Mouse (Mus musculus) T-helper 2 cell (primary cell): ENCODE data around the gene Prr12.
"Not testable (repeated sequence)": the region's sequence is repeated elsewhere in the genome, so short reads cannot be mapped to it uniquely, and the experiment has no call there.

ENCODE experiments used
- in situ Hi-C: fragments of 300-600 bp; cut with MboI, MseI; formaldehyde crosslinking; loops from one replicate; pipeline ENCODE4 v1.15.1; 2025; ENCODE audit warnings: high pct_unique_total_duplicates

Prr12 gene

DNA sequence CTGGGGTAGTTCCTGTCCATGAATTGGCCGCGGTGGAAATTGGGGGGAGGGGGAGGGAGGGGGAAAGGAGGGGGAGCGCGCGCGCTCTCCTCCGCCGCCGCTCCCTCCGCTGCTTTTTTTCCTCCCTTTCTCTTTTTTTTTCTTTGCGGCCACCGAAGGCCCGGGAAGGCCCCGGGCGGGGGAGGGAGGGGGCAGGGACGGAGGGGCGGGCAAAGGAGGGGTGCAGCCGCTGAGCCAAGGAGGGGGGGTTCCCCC is at the start of gene Prr12:
Gene Prr12 (minus strand): TSS at position 20 of the 255 bp plus-strand sequence.
- in situ Hi-C loops = no loop called here

- in situ Hi-C loops = no loop called here
Observed at GRCm38 (mm10) chr7:45102441-45102840, 49.8 kb upstream of the Prr12 start.

GRCm38 (mm10) chr7:45100046-45100445 is 47.4 kb upstream of the Prr12 start:
- in situ Hi-C loops = no loop called here

- in situ Hi-C loops = no loop called here
Observed at GRCm38 (mm10) chr7:45098541-45099240, 46.0 kb upstream of the Prr12 start.

DNA sequence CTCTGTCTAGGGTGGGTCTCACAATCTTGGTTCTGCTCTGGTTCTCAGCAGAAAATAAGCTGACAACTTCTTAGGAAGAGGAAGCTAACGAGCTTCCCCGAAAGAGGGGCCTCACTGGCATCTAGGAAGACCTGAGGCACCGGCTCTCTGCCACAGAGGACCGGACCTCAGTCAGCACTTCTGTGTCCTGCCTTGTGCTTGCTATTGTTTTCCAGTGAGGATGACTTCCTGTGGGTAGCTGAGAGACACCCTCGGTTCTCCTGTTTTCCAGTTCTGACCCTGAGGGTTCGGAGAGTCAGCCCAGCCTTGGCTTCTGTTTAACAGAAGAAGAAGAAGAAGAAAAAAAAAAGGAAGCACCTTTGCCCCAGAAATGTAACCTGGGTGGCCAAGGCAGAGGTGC is 44.8 kb upstream of the Prr12 start:
- in situ Hi-C loops = no loop called here

- in situ Hi-C loops = not testable (repeated sequence)
Observed at GRCm38 (mm10) chr7:45095965-45096364, 43.3 kb upstream of the Prr12 start.

DNA sequence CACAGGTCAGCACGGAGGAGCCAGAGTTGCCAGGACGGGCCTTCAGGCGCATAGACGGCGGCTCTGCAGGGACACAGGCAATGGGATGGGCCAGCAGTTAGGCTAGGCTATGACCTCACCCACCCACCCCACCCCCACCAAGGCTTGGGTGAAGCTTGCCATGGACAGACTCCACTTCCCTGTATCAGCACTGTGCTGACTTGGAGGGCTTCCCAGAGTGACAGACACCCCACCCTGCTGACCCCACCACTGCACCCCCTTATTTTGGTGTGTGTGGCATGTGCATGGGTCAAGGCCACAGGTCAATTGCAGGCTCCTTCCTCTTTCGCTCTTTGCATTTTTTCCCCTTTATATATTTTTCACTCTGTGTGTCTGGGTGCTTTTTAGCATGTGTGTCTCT is 42.7 kb upstream of the Prr12 start:
- in situ Hi-C loops = no loop called here

DNA sequence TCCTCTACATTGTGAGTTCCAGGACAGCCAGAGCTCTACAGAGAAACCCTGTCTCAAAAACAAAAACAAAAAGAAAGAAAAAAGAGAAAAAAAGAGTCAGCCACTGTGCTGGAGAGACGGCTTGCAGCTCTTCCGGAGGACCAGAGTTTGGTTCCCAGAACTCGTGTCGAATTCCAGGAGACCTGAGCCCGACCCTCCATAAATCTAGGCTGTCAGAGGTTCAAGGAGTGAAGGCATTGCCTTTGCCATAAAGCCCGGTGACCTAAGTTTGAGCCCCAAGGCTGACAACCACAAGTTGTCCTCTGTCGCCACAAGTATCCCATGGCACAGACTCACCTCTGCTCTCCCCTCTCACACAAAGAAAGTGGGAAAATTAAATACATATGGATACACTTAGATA is 41.4 kb upstream of the Prr12 start:
- in situ Hi-C loops = no loop called here

- in situ Hi-C loops = no loop called here
Observed at GRCm38 (mm10) chr7:45093516-45093905, 40.8 kb upstream of the Prr12 start.

- in situ Hi-C loops = no loop called here
Observed at GRCm38 (mm10) chr7:45092828-45093515, 40.3 kb upstream of the Prr12 start.

DNA sequence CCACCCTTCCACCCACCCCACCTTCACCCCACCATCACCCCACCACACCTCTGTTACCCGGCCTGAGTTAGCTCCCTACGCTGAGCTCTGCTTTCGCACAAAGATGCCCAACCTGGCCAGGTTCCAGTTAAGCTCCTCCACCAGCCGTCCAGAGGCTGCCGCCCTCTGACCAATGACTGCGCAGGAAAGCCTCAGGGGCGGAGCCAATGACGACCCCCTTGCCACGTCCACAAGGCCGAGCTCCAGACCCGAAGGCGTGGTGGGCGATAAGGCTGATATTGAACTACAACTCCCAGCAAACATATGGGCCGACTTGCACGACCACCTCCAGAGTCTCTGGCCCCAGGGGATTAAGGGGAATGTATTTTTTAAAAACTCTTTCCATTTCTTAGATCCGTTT is 39.4 kb upstream of the Prr12 start, which contains the start of gene Rcn3:
Gene Rcn3 (minus strand): TSS at position 174 of the 400 bp plus-strand sequence.
- in situ Hi-C loops = no loop called here

DNA sequence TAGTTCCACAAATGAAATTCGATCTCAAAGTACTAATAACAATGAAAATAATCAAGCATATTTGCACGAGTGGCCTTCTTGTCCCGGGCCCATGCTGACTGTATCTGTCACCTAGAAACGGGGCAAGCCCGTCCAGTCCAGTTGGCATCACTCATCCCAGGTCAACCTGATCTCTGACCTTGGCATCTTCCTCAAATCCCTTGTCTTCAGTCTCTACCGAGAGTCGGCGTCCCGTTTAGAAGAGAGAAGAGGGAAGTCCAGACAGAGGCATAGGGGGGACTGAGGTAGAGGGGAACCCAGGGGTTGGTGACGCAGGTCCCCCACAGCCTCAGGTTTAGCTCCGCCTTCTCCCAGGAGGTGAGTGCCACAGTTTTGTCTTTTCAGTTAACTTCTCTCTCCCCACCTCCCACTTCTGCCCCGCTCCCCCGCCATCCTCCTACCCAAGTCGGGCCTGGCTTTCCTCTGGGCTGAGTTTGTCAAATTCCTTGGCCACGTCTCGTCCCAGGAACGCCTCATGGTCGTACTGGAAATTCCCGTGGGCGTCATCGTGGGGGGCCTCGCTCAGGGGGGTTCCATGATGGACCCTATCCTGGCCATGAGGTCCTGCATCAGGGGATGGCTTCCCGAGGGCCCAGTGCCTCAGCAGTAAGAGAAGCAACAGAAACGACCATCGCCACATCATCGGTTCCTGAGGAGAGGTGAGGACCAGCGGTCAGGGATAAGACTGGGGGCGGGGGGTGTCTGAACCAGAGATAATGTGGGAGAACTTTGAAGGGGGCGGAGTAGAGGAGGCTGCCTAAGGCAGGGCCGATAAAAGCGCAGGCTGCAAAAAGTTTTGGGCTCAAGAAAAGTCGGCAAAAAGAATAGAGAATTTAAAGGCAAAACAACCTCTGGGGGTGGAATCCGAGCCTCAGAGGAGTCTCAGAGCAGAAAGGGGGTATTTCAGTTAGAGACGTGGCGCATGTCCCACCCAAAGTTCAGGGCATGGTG is 38.6 kb upstream of the Prr12 start:
- in situ Hi-C loops = no loop called here

GRCm38 (mm10) chr7:45090251-45090977 is 37.7 kb upstream of the Prr12 start:
- in situ Hi-C loops = no loop called here

DNA sequence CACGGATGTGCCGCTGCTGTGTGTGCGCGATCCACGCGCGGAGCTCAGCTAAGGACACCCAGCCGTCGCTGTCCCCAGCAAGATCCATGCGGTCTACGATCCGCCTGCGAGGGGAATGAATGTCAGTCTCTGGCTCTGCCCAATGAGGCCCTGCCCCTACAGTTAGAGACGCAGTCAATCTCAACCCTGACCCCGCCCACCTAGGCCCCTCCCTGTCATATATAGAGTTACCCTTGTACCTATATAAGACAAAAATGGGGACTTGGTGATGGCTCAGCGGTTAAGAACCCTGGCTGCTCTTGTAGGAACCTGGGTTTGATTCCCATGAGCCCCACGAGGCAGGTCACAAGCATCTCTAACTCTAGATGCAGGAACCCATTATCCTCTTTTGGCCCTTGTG is 35.9 kb upstream of the Prr12 start:
- in situ Hi-C loops = no loop called here

DNA sequence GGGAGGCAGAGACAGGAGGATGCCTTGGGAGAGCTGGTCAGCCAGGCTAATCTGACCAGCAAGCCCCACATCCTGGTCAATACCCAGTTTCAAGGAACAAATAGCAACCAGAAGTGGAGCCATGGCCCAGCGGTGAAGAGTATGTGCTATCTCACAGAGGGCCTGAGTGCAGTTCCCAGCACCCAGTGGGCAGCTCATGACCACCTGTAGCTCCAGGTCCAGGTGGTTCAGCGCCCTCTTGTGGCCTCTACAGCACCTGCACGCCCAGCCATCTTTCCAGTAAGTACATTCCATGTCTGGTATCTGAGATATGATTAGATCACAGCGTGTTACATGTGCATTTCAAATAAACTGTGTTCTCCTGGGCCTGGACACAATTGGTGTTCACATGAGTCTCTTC is 33.4 kb upstream of the Prr12 start:
- in situ Hi-C loops = no loop called here

DNA sequence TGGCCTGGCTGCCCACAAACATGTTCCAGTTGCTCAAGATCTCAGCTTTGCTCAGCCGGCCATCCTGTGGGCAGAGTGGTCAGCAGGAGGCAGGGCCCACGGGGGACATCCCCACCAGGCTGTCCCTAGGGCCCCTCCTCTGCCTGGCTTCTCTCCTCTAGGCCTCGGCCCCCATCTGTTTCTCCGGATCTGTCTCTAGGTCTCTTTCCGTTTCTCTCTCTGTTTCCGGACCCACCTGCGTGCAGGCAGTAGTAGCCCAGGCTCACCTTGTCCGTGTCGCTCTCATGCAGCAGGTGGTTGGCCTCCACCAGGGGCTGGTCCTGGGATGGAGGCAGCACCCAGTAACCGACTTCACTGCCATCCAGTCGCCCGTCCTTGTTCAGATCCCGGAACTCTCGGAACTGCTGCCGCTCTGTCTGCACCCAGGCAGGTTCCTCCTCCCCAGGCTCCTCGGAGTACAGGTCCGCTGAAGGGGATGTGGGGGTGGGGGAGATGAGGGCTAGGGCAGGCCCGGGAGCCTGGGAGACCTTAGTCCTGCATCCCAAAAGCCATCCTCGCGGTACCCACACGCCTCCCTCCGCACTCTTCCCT is 30.7 kb upstream of the Prr12 start:
- in situ Hi-C loops = no loop called here

GRCm38 (mm10) chr7:45082401-45083299 is 30.0 kb upstream of the Prr12 start:
- in situ Hi-C loops = no loop called here

GRCm38 (mm10) chr7:45081016-45081415 is 28.3 kb upstream of the Prr12 start:
- in situ Hi-C loops = no loop called here

GRCm38 (mm10) chr7:45079856-45080255 is 27.2 kb upstream of the Prr12 start:
- in situ Hi-C loops = no loop called here

DNA sequence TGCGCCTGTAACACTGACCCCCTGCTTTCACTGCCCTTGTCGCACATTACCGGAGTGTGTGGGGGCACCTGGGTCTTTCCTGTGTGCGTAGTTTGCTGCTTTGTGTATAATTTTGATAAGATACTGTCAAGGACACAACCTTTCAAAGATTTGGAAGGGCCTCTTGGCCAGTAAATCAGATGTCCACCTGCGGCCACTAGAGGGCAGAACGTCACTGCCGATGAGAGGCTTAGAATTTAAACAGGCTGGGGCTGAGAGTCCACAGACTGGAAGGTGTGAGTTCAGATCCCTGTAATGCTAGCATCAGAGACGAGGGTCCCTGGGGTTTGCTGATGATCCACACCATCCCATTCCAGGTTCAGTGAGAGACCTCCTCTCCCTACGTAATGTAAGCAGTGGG is 25.8 kb upstream of the Prr12 start:
- in situ Hi-C loops = no loop called here
